In genomic region chr9:34054435-34054834, GRCm38 (mm10) we compare ENCODE assay signal across 8 mouse cellular contexts.
DNase-seq lines count a peak whose midpoint lies in the region; ATAC-seq and TF ChIP-seq lines count a peak whose summit lies in the region.

No protein-coding gene starts in this region.

- DNase-seq in cerebellum, adult 9-10 months: peak; percentile 6
- no peak for DNase-seq in cerebellum, adult 9-11 months
- peak; percentile 7 for DNase-seq in left cerebral cortex, adult 11 months (ENCODE audit: low spot score)
- no peak for DNase-seq in left cerebral cortex, postnatal 4 days
- DNase-seq in NIH3T3 (ENCODE audit: low read depth): peak; percentile 62
- DNase-seq in hindbrain, postnatal 0 days (ENCODE audit: low spot score): peak; percentile 47
- no peak for DNase-seq in liver, embryonic 11.5 days (ENCODE audit: low spot score)

- no peaks in the 10 kb centered on the region for H3K36me3 ChIP-seq in hindbrain, postnatal 0 days (ENCODE audit: insufficient read depth, low read length)
- no peaks in the 10 kb centered on the region for H3K36me3 ChIP-seq in liver, embryonic 11.5 days (ENCODE audit: control insufficient read depth, insufficient read depth, low read length)

- peak; percentile 61 for TF ChIP-seq CTCF in hindbrain, postnatal 0 days (IDR thresholded peaks at IDR 0.05; ENCODE audit: low read depth)

- H3K27ac ChIP-seq in hindbrain, postnatal 0 days: no peak overlapping the region
- no peak overlapping the region for H3K27ac ChIP-seq in liver, embryonic 11.5 days (ENCODE audit: low read depth, low read length)

- no peak overlapping the region for H3K4me2 ChIP-seq in hindbrain, postnatal 0 days (ENCODE audit: low read depth, low read length)
- H3K4me2 ChIP-seq in liver, embryonic 11.5 days: no peak overlapping the region

- no peak overlapping the region for H3K4me3 ChIP-seq in hindbrain, postnatal 0 days (ENCODE audit: low read length)
- H3K4me3 ChIP-seq in liver, embryonic 11.5 days (ENCODE audit: low read depth, low read length): no peak overlapping the region

- H3K9ac ChIP-seq in hindbrain, postnatal 0 days (replicated peaks; ENCODE audit: low read length): no peak overlapping the region
- no peak overlapping the region for H3K9ac ChIP-seq in liver, embryonic 11.5 days (ENCODE audit: low read depth, low read length)

- no peaks in the 10 kb centered on the region for H3K27me3 ChIP-seq in hindbrain, postnatal 0 days (ENCODE audit: insufficient read depth, low read length)
- H3K27me3 ChIP-seq in liver, embryonic 11.5 days (replicated peaks; ENCODE audit: control insufficient read depth, insufficient read depth, low read length): no peaks in the 10 kb centered on the region

- 60% methylated on average over 2 of the region's 2 CpGs for WGBS in hindbrain, postnatal 0 days
- 39% methylated on average over 2 of the region's 2 CpGs for WGBS in liver, embryonic 11.5 days

- no peak for ATAC-seq in hindbrain, postnatal 0 days
- ATAC-seq in granulocyte monocyte progenitor cell, adult 5-6 weeks (replicated peaks; ENCODE audit: poor library complexity, severe bottlenecking): no peak
- ATAC-seq in liver, embryonic 11.5 days (replicated peaks; ENCODE audit: low FRiP score): no peak

- no peaks in the 10 kb centered on the region for H3K4me1 ChIP-seq in hindbrain, postnatal 0 days (ENCODE audit: insufficient read depth, low read length)
- H3K4me1 ChIP-seq in liver, embryonic 11.5 days (replicated peaks; ENCODE audit: control insufficient read depth, insufficient read depth, low read length): no peaks in the 10 kb centered on the region

- intact Hi-C loops in left cerebral cortex, postnatal 4 days (cut with DNase I): no loop called here

- H3K9me3 ChIP-seq in hindbrain, postnatal 0 days (ENCODE audit: low read length): no peaks in the 10 kb centered on the region
- H3K9me3 ChIP-seq in liver, embryonic 11.5 days (ENCODE audit: control insufficient read depth, low read length): no peaks in the 10 kb centered on the region

Comparison
In these comparisons a context has a peak if more than half of its experiments do, and no peak if none do; other contexts are left out.
1. DNase-seq: peak in cerebellum, adult 9-10 months (single experiment), left cerebral cortex, adult 11 months (single experiment), NIH3T3 (single experiment) and hindbrain, postnatal 0 days (single experiment); none in cerebellum, adult 9-11 months (single experiment), left cerebral cortex, postnatal 4 days (single experiment) and liver, embryonic 11.5 days (single experiment).